Mouse (Mus musculus): ENCODE results near the gene Vil1.

DNA sequence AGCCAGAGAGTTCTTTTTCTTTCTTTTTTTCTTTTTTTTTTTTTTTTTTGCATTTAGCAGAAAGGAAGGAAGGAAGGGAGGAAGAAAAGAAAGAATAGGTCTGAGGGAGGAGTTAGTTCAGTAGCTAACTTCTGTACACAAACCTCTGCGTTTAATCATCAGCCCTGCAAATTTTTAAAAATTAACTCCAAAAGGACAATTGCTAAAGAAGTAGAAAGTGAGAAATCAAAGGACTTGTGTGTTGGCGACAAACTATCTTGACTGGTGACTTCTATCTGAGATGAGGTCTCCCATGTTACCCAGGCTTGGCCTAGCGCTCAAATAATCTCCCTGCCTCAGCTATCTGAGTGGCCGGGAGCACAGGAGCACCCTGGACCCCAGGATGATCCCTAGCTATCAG is 5.0 kb upstream of the Vil1 start:
- no peak for TF ChIP-seq CTCF (IDR thresholded peaks at IDR 0.05; ENCODE audit: low read depth, low read length)
- TF ChIP-seq POLR2A (IDR thresholded peaks at IDR 0.05; ENCODE audit: extremely low read depth, insufficient read depth, low read length) = no peak
